Mouse (Mus musculus): ENCODE measurements around the gene Stk4.

DNA sequence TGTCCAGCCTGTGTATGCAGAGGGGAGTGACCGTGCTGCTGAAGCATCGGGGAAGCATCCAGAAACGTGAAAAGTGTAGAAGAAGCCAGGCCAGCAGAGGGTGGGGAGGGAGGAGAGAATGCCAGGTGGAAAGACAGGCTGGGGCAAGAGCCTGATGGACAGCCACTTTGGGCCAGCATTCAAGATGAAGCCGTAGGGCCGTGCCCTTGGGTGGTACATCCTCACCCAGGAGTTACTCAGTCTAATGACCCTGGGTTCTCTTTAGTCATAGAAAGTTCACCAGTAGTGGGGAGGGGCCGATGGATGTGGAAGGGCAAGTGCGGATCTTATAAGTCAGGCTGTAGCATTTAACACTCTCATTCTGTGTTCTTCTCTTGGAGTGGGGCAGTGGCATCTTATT lies 86.0 kb downstream of the Stk4 start:
- TF ChIP-seq CTCF (IDR thresholded peaks at IDR 0.05; ENCODE audit: control insufficient read depth, insufficient read depth, insufficient replicate concordance, low read depth, low read length): no peak
- no peak for TF ChIP-seq POLR2A (IDR thresholded peaks at IDR 0.05; ENCODE audit: control insufficient read depth, low read depth, low read length)

Data from testis, adult 2 months (tissue).